Mouse (Mus musculus) hindbrain, embryonic 14.5 days (tissue): ENCODE measurements at regions not wholly inside any gene's neighbourhood (a gene's known extent, or its start where the extent isn't known, plus 50 kb on each side); places are given as distances from the start of the nearest gene placed in this dataset.
A peak's percentile ranks its signal among the peaks of the same experiment; 100 is the strongest.

Source experiments
- ATAC-seq: fragments of 200-750 bp; cut with Nextera tagmentation; 2 replicates; pipeline ENCODE4 v1.8.0; 2017; ENCODE audit warnings: moderate number of reproducible peaks, mild to moderate bottlenecking, moderate TSS enrichment, moderate library complexity; ENCODE audit not compliant: low FRiP score
- DNase-seq: peaks from one replicate; pipeline ENCODE4 v3.0.0-alpha.2; 2015; ENCODE audit warnings: low spot score
- H3K27ac ChIP-seq: fragments of 300-500 bp; sonication (generic); 2 replicates; pipeline ENCODE4 v1.5.1; 2014; ENCODE audit warnings: mild to moderate bottlenecking, moderate library complexity
- H3K27me3 ChIP-seq: fragments of 300-500 bp; sonication (generic); 2 replicates; pipeline ENCODE4 v1.6.1; 2014; ENCODE audit warnings: mild to moderate bottlenecking, low read length, mixed read lengths; ENCODE audit not compliant: control insufficient read depth, insufficient read depth
- H3K36me3 ChIP-seq: fragments of 300-500 bp; sonication (generic); replicated peaks from 2 replicates; pipeline ENCODE4 v1.6.1; 2014; ENCODE audit not compliant: control insufficient read depth, insufficient read depth
- H3K4me1 ChIP-seq: fragments of 300-500 bp; sonication (generic); replicated peaks from 2 replicates; pipeline ENCODE4 v1.6.1; 2014; ENCODE audit warnings: antibody characterized with exemption, low read length, mixed read lengths; ENCODE audit not compliant: control insufficient read depth, insufficient read depth
- H3K4me2 ChIP-seq: fragments of 300-500 bp; sonication (generic); replicated peaks from 2 replicates; pipeline ENCODE4 v1.6.1; 2014; ENCODE audit warnings: mild to moderate bottlenecking, moderate library complexity
- H3K4me3 ChIP-seq: fragments of 300-500 bp; sonication (generic); replicated peaks from 2 replicates; pipeline ENCODE4 v1.5.1; 2014; ENCODE audit warnings: mild to moderate bottlenecking, low read length
- H3K9ac ChIP-seq: fragments of 300-500 bp; sonication (generic); 2 replicates; pipeline ENCODE4 v1.6.1; 2014
- H3K9me3 ChIP-seq: fragments of 300-500 bp; sonication (generic); 2 replicates; pipeline ENCODE4 v1.6.1; 2016; ENCODE audit warnings: low read length; ENCODE audit not compliant: control insufficient read depth
- WGBS: fragments of 180-500 bp; shearing (Covaris S2); extraction: QIAGEN DNeasy Blood & Tissue Kit; methylation state at CpG from one replicate; pipeline ENCODE4 v1.1.7; 2014; 5-methylcytosine and 5-hydroxymethylcytosine counted together

- H3K9me3 ChIP-seq = no peaks in the 10 kb centered on the region
- H3K4me3 ChIP-seq = no peak overlapping the region
- no peaks in the 10 kb centered on the region for H3K4me1 ChIP-seq
- 20% methylated on average over 8 of the region's 8 CpGs for WGBS
- peak; percentile 87 for DNase-seq
- no peaks in the 10 kb centered on the region for H3K27me3 ChIP-seq
- no peak overlapping the region for H3K27ac ChIP-seq
- H3K9ac ChIP-seq = no peak overlapping the region
- peak; percentile 55; the same call in 1 of the 2 replicates for ATAC-seq
- H3K4me2 ChIP-seq = no peak overlapping the region
- no peaks in the 10 kb centered on the region for H3K36me3 ChIP-seq
These were observed 115.6 kb downstream of the Kdr start for GRCm38 (mm10) chr5:75862630-75862991.

GRCm38 (mm10) chr5:75861916-75862629 is 116.2 kb downstream of the Kdr start:
- no peak overlapping the region for H3K4me3 ChIP-seq
- H3K4me2 ChIP-seq = no peak overlapping the region
- DNase-seq (no peak), ATAC-seq (no peak)
- WGBS = 34% methylated on average over 8 of the region's 8 CpGs
- no peak overlapping the region for H3K9ac ChIP-seq
- H3K36me3 ChIP-seq = no peaks in the 10 kb centered on the region
- no peaks in the 10 kb centered on the region for H3K9me3 ChIP-seq
- no peaks in the 10 kb centered on the region for H3K27me3 ChIP-seq
- H3K27ac ChIP-seq = no peak overlapping the region
- H3K4me1 ChIP-seq = no peaks in the 10 kb centered on the region

GRCm38 (mm10) chr5:75859316-75859836 is 118.9 kb downstream of the Kdr start:
- DNase-seq (no peak), ATAC-seq (no peak)
- no peak overlapping the region for H3K9ac ChIP-seq
- no peak overlapping the region for H3K4me2 ChIP-seq
- H3K9me3 ChIP-seq = no peaks in the 10 kb centered on the region
- 92% methylated on average over 8 of the region's 8 CpGs for WGBS
- H3K27me3 ChIP-seq = no peaks in the 10 kb centered on the region
- no peak overlapping the region for H3K4me3 ChIP-seq
- no peaks in the 10 kb centered on the region for H3K36me3 ChIP-seq
- H3K4me1 ChIP-seq = no peaks in the 10 kb centered on the region
- no peak overlapping the region for H3K27ac ChIP-seq

DNA sequence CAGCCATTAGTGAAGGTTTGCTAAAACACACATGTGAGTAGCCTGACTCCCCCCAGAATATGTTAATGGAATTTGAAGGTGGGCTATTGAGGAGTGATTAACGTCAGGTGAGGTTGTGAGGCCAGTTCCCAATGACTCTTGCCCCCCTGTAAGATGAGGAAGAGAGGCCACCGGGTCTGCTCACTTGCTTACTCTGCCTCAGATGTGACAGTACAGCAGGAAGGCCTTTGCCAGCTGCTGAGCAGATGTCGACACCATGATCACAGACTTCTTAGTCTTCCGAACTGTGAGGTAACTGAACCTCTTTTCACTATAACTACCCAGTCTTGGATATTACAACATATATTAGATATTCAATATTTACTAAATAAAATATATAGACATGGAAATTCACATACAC is 127.4 kb downstream of the Kdr start:
- Histone ChIP-seq H3K9ac (no peak overlapping the region), H3K4me2 (no peak overlapping the region), H3K4me3 (no peak overlapping the region), H3K4me1 (no peaks in the 10 kb centered on the region), H3K36me3 (no peaks in the 10 kb centered on the region), H3K9me3 (no peaks in the 10 kb centered on the region), H3K27ac (no peak overlapping the region), H3K27me3 (no peaks in the 10 kb centered on the region)
- WGBS = 85% methylated on average over 4 of the region's 4 CpGs
- DNase-seq (no peak), ATAC-seq (no peak)

DNA sequence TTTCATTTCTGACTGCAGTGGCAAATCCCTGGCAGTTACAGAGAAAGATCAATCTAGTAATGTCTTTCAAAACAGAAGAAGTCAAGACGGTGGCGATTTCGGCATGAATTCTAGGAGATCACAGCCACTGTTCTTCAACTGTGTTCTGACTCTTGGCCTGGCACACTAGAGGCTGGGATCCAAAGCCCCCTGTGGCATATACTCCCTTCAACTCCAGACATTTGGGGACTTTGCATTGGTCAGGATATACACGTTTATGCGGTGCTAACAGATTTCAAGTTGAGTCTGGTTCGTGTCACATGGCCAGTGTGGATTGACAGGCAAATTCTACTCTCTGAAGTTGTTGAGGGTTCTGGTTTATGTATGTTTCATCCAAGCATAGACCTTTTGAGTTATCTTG is 130.3 kb downstream of the Kdr start:
- H3K4me1 ChIP-seq = no peaks in the 10 kb centered on the region
- ATAC-seq (no peak), DNase-seq (no peak)
- no peak overlapping the region for H3K27ac ChIP-seq
- no peaks in the 10 kb centered on the region for H3K27me3 ChIP-seq
- H3K36me3 ChIP-seq = no peaks in the 10 kb centered on the region
- no peak overlapping the region for H3K4me3 ChIP-seq
- H3K4me2 ChIP-seq = no peak overlapping the region
- 89% methylated on average over 6 of the region's 6 CpGs for WGBS
- no peaks in the 10 kb centered on the region for H3K9me3 ChIP-seq
- no peak overlapping the region for H3K9ac ChIP-seq

DNA sequence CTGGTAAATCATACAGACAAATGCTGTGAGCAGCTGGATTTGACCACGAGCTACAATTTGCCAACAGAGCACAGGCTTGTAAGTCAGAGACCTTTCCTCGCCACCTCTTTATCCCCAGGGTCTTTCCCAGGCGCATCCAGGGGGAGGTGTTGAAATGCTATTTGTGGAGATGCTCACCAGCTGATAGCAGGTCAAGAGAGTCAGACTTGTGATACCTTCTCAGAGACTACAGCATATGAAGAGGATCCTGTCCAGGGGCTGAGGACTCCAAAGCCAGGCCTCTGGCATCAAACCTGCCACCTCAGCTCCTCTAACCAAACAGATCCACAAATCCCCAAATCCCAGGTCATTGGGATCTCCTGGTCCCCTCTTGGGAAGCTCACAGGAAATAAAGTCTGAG is 130.9 kb downstream of the Kdr start:
- H3K9me3 ChIP-seq = no peaks in the 10 kb centered on the region
- no peak overlapping the region for H3K4me2 ChIP-seq
- 81% methylated on average over 3 of the region's 3 CpGs for WGBS
- ATAC-seq (no peak), DNase-seq (no peak)
- H3K9ac ChIP-seq = no peak overlapping the region
- no peak overlapping the region for H3K4me3 ChIP-seq
- H3K4me1 ChIP-seq = no peaks in the 10 kb centered on the region
- H3K27ac ChIP-seq = no peak overlapping the region
- H3K27me3 ChIP-seq = no peaks in the 10 kb centered on the region
- no peaks in the 10 kb centered on the region for H3K36me3 ChIP-seq

GRCm38 (mm10) chr5:75846016-75846415 is 132.2 kb downstream of the Kdr start:
- Histone ChIP-seq H3K27ac (no peak overlapping the region), H3K4me1 (no peaks in the 10 kb centered on the region), H3K9ac (no peak overlapping the region), H3K4me2 (no peak overlapping the region), H3K4me3 (no peak overlapping the region), H3K36me3 (no peaks in the 10 kb centered on the region), H3K27me3 (no peaks in the 10 kb centered on the region), H3K9me3 (no peaks in the 10 kb centered on the region)
- DNase-seq (no peak), ATAC-seq (peak; percentile 64; the same call in 1 of the 2 replicates)
- WGBS = 19% methylated on average over 3 of the region's 3 CpGs

DNA sequence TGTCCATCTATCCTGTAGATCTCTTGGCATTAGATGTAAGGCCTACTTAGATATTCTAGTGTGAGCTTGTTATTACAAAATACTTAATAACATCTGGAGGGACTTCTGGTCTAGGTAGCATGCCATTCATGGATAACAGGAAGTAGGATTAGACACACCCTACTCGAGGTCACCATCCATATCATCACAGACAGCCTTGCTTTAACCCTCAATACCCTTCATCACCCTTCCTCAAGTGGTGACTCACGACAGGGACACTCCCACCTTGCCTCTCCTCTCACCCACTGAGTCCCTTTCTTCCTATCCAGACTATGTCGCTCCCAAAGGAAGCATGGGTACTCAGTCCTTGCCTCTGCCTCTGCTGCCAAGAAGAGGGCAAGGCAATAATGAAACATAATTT is 134.5 kb downstream of the Kdr start:
- Histone ChIP-seq H3K27ac (no peak overlapping the region), H3K4me3 (no peak overlapping the region), H3K36me3 (no peaks in the 10 kb centered on the region), H3K9me3 (no peaks in the 10 kb centered on the region), H3K9ac (no peak overlapping the region), H3K27me3 (no peaks in the 10 kb centered on the region), H3K4me2 (no peak overlapping the region), H3K4me1 (no peaks in the 10 kb centered on the region)
- ATAC-seq (no peak), DNase-seq (no peak)
- WGBS = 78% methylated on average over 3 of the region's 3 CpGs

GRCm38 (mm10) chr5:75840421-75840820 is 137.8 kb downstream of the Kdr start:
- DNase-seq (no peak), ATAC-seq (no peak)
- no peaks in the 10 kb centered on the region for H3K4me1 ChIP-seq

GRCm38 (mm10) chr5:75835556-75835961 is 142.7 kb downstream of the Kdr start:
- peak; percentile 29 for DNase-seq
- Histone ChIP-seq H3K9me3 (no peaks in the 10 kb centered on the region), H3K4me2 (peak overlapping the region; percentile 40), H3K4me1 (no peaks in the 10 kb centered on the region), H3K4me3 (no peak overlapping the region), H3K36me3 (no peaks in the 10 kb centered on the region), H3K9ac (no peak overlapping the region), H3K27ac (peak overlapping the region; percentile 69), H3K27me3 (no peaks in the 10 kb centered on the region)
- no peak for ATAC-seq
- 53% methylated on average over 20 of the region's 20 CpGs for WGBS

More at GRCm38 (mm10) chr5:75840421-75840820, 137.8 kb downstream of the Kdr start:
- 93% methylated on average over 7 of the region's 7 CpGs for WGBS
- H3K27ac ChIP-seq = no peak overlapping the region
- H3K27me3 ChIP-seq = no peaks in the 10 kb centered on the region
- H3K9me3 ChIP-seq = no peaks in the 10 kb centered on the region
- no peak overlapping the region for H3K4me3 ChIP-seq
- no peaks in the 10 kb centered on the region for H3K36me3 ChIP-seq
- no peak overlapping the region for H3K9ac ChIP-seq
- H3K4me2 ChIP-seq = no peak overlapping the region
